Mouse (Mus musculus): Measurements from ENCODE around the gene Mllt1. TPM values are rescaled to one million over a fixed set of nuclear protein-coding genes. Genes with fewer than 3 reads are reported as not detected.
A peak's percentile ranks its signal among the peaks of the same experiment; 100 is the strongest.
"Not testable (repeated sequence)": the region's sequence is repeated elsewhere in the genome, so short reads cannot be mapped to it uniquely, and the experiment has no call there.

Mllt1 gene
- total RNA-seq, 2 experiments from 2014 or later = 20.3 to 21.2 TPM

DNA sequence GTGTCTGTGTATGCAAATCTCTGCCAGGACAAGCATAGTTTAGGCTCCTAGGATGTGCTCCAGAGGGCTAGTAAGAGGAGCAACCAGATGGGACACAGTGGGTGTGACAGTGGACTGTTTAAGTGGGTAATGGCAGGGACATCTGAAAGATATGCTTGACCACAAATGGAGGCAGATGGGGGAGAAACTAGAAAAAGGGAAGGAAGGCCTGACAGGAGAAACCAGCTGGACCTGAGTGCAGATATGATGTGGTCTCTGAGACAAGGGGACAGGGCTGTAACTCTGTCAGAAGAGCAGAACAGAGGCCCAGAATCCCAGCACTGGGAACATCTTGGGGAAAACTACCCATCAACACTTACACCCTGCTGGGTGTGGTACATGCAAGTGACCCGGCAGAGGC, 5.7 kb downstream of the Mllt1 start:
- intact Hi-C loops (cut with DNase I) = no loop called here
- no peak overlapping the region for H3K4me3 ChIP-seq
- no peak for TF ChIP-seq CTCF (IDR thresholded peaks at IDR 0.05)
- DNase-seq = no peak
- peak overlapping the region; percentile 16; the same call in 1 of the 2 replicates for H3K27ac ChIP-seq

DNA sequence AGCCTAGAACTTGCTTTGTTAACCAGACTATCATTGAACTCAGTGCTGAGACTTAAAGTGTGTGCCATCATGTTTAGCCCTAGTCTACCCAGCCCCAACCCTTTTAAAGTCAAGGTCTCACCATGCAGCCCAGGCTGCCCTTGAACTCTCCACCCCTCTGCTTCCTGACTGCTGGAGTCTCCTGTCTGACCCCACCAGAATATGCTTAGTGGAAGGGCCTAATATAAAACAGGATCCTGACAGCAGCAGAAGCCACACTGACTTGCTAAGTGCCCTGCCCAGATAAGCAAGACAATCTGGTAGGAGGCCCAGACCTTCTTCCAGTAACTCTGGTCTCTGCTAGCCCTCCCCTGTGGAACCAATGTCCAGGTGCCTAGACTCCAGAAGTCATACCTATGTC, 6.1 kb downstream of the Mllt1 start:
- no peak overlapping the region for H3K4me3 ChIP-seq
- no peak overlapping the region for H3K27ac ChIP-seq
- intact Hi-C loops (cut with DNase I) = no loop called here
- no peak for TF ChIP-seq CTCF (IDR thresholded peaks at IDR 0.05)
- no peak for DNase-seq

DNA sequence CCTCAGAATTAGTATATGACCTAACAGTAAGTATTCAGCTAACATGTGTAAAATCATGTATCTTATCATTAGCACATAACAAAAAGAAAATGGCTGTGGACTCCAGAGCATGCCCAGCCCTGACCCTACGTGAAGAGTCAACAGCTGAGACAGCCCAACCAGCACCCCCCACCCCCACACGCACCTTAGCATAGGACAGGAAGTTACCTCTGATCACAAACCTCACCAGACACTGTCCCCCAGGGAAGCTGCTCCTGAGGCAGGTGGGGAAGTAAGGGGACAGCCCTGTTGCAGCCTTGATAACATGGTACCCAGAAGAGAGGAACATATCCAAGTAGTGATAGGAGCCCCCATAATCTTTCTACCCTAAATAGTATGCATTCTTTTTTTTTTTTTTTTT, 9.2 kb downstream of the Mllt1 start:
- no peak overlapping the region for H3K4me3 ChIP-seq
- TF ChIP-seq CTCF (IDR thresholded peaks at IDR 0.05) = no peak
- intact Hi-C loops (cut with DNase I) = no loop called here
- no peak for DNase-seq
- H3K27ac ChIP-seq = no peak overlapping the region

DNA sequence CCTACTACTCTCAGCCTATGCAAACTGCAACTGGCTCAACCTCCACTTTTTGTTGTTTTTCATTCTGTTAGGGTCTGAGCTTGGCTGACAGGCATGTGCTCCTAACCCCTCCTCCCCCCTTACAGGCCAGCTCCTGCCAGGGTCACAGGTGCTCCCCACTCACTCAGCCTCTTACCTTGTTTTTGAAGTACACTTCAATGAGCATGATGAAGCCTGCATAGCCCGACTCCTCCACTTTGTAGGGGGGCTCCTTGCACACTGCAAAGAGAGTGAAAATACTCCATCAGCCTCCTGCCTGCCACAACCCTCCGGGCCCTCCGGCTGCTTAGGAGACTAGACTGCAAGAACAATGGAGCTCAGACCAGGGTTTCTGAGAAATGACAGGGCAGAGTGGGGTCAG, 15.5 kb downstream of the Mllt1 start:
- DNase-seq = peak; percentile 3
- Histone ChIP-seq H3K27ac (no peak overlapping the region), H3K4me3 (no peak overlapping the region)
- TF ChIP-seq CTCF (IDR thresholded peaks at IDR 0.05) = no peak
- intact Hi-C loops (cut with DNase I) = no loop called here

- no peak for TF ChIP-seq CTCF (IDR thresholded peaks at IDR 0.05)
- Histone ChIP-seq H3K27ac (0 out of 2 replicates have a peak overlapping the region, but pooled peaks have one; percentile 5), H3K4me3 (no peak overlapping the region)
- peak; percentile 47 for DNase-seq
- intact Hi-C loops (cut with DNase I) = no loop called here
Observed at GRCm38 (mm10) chr17:56917166-56917565, 18.0 kb downstream of the Mllt1 start.

DNA sequence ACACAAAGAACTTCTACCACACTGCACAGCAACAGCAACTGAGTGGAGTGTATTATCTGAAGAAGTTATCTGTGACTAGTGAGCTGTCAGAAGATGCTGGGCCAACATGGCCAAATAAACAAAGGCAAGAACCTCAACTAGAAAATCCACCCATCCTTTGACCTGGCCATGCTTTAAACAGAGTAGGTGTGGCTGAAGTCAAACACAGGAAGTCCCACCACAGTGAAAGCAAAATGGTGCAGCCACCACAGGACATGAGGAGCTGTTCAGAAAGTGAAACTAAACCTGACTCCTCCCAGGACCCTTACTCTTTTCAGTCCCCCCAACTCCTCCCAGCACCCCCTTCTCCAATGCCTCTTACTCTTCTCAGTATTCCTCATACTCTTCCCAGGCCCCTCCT, 21.8 kb downstream of the Mllt1 start:
- Histone ChIP-seq H3K27ac (no peak overlapping the region), H3K4me3 (no peak overlapping the region)
- intact Hi-C loops (cut with DNase I) = no loop called here
- no peak for DNase-seq
- TF ChIP-seq CTCF (IDR thresholded peaks at IDR 0.05) = no peak

GRCm38 (mm10) chr17:56913023-56913422, 22.2 kb downstream of the Mllt1 start:
- H3K27ac ChIP-seq = no peak overlapping the region
- DNase-seq = no peak
- TF ChIP-seq CTCF (IDR thresholded peaks at IDR 0.05) = no peak
- intact Hi-C loops (cut with DNase I) = no loop called here
- no peak overlapping the region for H3K4me3 ChIP-seq

GRCm38 (mm10) chr17:56909764-56910163, 25.5 kb downstream of the Mllt1 start:
- H3K4me3 ChIP-seq; H3K27ac ChIP-seq; DNase-seq; intact Hi-C loops (cut with DNase I): not testable (repeated sequence)

GRCm38 (mm10) chr17:56907887-56908286, 27.3 kb downstream of the Mllt1 start:
- Histone ChIP-seq H3K27ac (peak overlapping the region; percentile 51), H3K4me3 (no peak overlapping the region)
- intact Hi-C loops (cut with DNase I) = no loop called here
- no peak for TF ChIP-seq CTCF (IDR thresholded peaks at IDR 0.05)
- DNase-seq = peak; percentile 53

GRCm38 (mm10) chr17:56907096-56907495, 28.1 kb downstream of the Mllt1 start:
- TF ChIP-seq CTCF (IDR thresholded peaks at IDR 0.05) = no peak
- H3K27ac ChIP-seq = no peak overlapping the region
- no peak overlapping the region for H3K4me3 ChIP-seq
- no peak for DNase-seq
- intact Hi-C loops (cut with DNase I) = no loop called here

DNA sequence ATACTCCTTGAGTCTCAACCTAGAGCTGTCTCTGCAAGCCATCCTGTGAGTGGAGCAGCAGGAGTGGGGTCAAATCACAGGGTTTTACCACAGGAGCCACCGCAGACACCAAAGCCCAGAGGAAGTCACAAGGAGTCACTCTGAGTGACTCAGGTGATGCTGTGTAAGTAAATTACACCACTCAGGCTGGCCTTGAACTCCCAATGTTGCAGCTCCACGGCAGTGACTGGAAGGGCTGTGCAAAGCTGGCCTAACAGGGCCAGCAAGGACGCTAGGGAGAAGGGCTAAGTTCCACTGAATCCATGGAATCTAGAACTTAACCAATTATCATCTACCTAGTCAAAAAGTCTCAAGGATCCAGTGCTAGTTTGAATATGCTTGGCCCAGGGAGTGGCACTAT, 29.0 kb downstream of the Mllt1 start:
- TF ChIP-seq CTCF (IDR thresholded peaks at IDR 0.05) = no peak
- Histone ChIP-seq H3K27ac (no peak overlapping the region), H3K4me3 (no peak overlapping the region)
- intact Hi-C loops (cut with DNase I) = no loop called here
- DNase-seq = no peak

GRCm38 (mm10) chr17:56902698-56903097, 32.5 kb downstream of the Mllt1 start:
- peak; percentile 18 for DNase-seq
- intact Hi-C loops (cut with DNase I) = no loop called here
- TF ChIP-seq CTCF (IDR thresholded peaks at IDR 0.05) = no peak
- H3K4me3 ChIP-seq = no peak overlapping the region
- no peak overlapping the region for H3K27ac ChIP-seq

DNA sequence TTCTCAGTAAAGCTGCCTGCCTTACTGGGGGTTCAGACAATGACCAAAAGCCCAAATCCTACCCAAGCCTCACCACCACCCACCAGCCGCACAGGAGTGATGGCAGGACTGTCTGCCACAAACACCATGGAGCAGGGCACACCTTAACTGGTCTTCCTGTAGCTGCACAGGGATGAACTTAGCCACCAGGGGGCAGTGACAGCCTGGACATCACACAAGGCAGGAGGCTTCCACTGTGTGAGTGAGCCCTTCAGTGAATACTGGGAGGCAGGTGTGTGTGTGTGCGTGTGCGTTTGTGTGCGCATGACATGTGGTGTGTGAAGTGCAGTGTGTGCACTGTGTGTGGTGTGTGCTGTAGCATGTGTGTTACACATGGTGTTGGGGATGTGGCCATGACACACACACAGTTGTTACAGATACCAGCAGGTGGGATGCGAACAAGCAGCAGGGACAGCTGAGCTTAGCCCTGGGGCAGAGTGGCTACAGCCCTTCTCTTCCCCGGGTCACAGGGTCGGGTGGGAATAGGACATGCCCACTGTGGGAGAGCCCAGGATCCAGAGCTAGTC, 37.5 kb downstream of the Mllt1 start:
- Histone ChIP-seq H3K4me3 (no peak overlapping the region), H3K27ac (no peak overlapping the region)
- DNase-seq = peak; percentile 86
- intact Hi-C loops (cut with DNase I) = loop anchor here (1.0 kb wide), 1 partner anchor 54 kb away; no protein-coding TSS in a partner anchor
- TF ChIP-seq CTCF (IDR thresholded peaks at IDR 0.05) = peak; percentile 93

- no peak overlapping the region for H3K4me3 ChIP-seq
- TF ChIP-seq CTCF (IDR thresholded peaks at IDR 0.05) = no peak
- intact Hi-C loops (cut with DNase I) = loop anchor here (1.0 kb wide), 1 partner anchor 55 kb away; no protein-coding TSS in a partner anchor
- H3K27ac ChIP-seq = no peak overlapping the region
- no peak for DNase-seq
Observed at GRCm38 (mm10) chr17:56896513-56897129, 38.6 kb downstream of the Mllt1 start.

Measured in gastrocnemius, adult 2 months (tissue).